Mouse (Mus musculus) cortical plate, adult 2 months (tissue): Measurements from ENCODE around the gene Prss36.

Experiments
- CTCF ChIP-seq: fragments of 200-500 bp; IDR thresholded peaks from 2 replicates; pipeline ENCODE4 v1.5.1; 2011; ENCODE audit warnings: mild to moderate bottlenecking, control low read depth, low read length; ENCODE audit not compliant: insufficient read depth; ENCODE audit errors: extremely low read depth
- POLR2A ChIP-seq: fragments of 200-500 bp; IDR thresholded peaks from 2 replicates; pipeline ENCODE4 v1.6.1; 2011; ENCODE audit warnings: mild to moderate bottlenecking, low read length, control low read depth; ENCODE audit not compliant: insufficient read depth; ENCODE audit errors: extremely low read depth

DNA sequence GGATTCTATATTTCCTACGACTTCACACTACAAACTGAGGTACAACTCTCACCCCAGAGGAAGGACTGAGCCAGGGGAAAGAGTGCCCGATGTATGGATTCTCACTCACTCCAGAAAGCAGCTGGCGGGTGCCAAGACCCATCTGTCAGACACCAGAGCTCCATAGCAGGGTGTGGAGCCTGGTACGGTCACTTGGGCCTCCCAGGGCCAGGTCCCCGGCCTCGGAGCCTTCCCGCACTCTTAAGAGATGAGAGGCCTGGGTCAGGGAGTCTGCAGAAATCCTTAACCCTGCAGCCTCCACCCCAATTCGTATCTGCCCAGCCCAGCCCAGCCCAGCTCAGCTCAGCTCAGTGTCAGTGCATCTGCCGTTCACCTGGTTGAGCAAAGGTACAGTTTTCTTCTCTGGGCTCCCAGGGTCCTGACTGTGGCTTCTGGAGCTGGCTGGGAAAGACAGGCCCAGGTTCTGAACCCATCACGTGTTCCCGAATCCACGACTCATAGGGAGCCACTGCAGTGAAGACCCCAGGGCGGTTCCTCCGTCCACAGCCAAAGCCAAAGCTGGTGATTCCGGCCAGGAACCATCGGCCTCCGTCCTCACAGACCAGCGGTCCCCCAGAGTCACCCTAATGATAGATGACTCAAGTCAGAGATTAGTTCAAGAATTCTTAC is 10.2 kb downstream of the Prss36 start:
- no peak for TF ChIP-seq CTCF
- TF ChIP-seq POLR2A = no peak
